Mouse (Mus musculus) hindbrain, embryonic 14.5 days (tissue): ENCODE data around the gene Pecr. TPM values are rescaled to one million over a fixed set of nuclear protein-coding genes. Genes with fewer than 3 reads are reported as not detected.

ENCODE experiments used
- ATAC-seq: fragments of 200-750 bp; cut with Nextera tagmentation; 2 replicates; pipeline ENCODE4 v1.8.0; 2017; ENCODE audit warnings: moderate number of reproducible peaks, mild to moderate bottlenecking, moderate TSS enrichment, moderate library complexity; ENCODE audit not compliant: low FRiP score
- DNase-seq: peaks from one replicate; pipeline ENCODE4 v3.0.0-alpha.2; 2015; ENCODE audit warnings: low spot score
- H3K27ac ChIP-seq: fragments of 300-500 bp; sonication (generic); 2 replicates; pipeline ENCODE4 v1.5.1; 2014; ENCODE audit warnings: mild to moderate bottlenecking, moderate library complexity
- H3K27me3 ChIP-seq: fragments of 300-500 bp; sonication (generic); 2 replicates; pipeline ENCODE4 v1.6.1; 2014; ENCODE audit warnings: mild to moderate bottlenecking, low read length, mixed read lengths; ENCODE audit not compliant: control insufficient read depth, insufficient read depth
- H3K36me3 ChIP-seq: fragments of 300-500 bp; sonication (generic); replicated peaks from 2 replicates; pipeline ENCODE4 v1.6.1; 2014; ENCODE audit not compliant: control insufficient read depth, insufficient read depth
- H3K4me1 ChIP-seq: fragments of 300-500 bp; sonication (generic); replicated peaks from 2 replicates; pipeline ENCODE4 v1.6.1; 2014; ENCODE audit warnings: antibody characterized with exemption, low read length, mixed read lengths; ENCODE audit not compliant: control insufficient read depth, insufficient read depth
- H3K4me2 ChIP-seq: fragments of 300-500 bp; sonication (generic); replicated peaks from 2 replicates; pipeline ENCODE4 v1.6.1; 2014; ENCODE audit warnings: mild to moderate bottlenecking, moderate library complexity
- H3K4me3 ChIP-seq: fragments of 300-500 bp; sonication (generic); replicated peaks from 2 replicates; pipeline ENCODE4 v1.5.1; 2014; ENCODE audit warnings: mild to moderate bottlenecking, low read length
- H3K9ac ChIP-seq: fragments of 300-500 bp; sonication (generic); 2 replicates; pipeline ENCODE4 v1.6.1; 2014
- H3K9me3 ChIP-seq: fragments of 300-500 bp; sonication (generic); 2 replicates; pipeline ENCODE4 v1.6.1; 2016; ENCODE audit warnings: low read length; ENCODE audit not compliant: control insufficient read depth
- WGBS: fragments of 180-500 bp; shearing (Covaris S2); extraction: QIAGEN DNeasy Blood & Tissue Kit; methylation state at CpG from one replicate; pipeline ENCODE4 v1.1.7; 2014; 5-methylcytosine and 5-hydroxymethylcytosine counted together
- polyA plus RNA-seq: library from polyadenylated mRNA; unstranded; fragments of >200 nt; fragmentation: Nextera tagmentation; extraction: Ambion mirVana; gene quantifications from 2 replicates; pipeline ENCODE4 v1.2.1, GENCODE M21; 2014

The Pecr gene
- 6.3 and 7.8 TPM in 2 replicates for polyA plus RNA-seq

GRCm38 (mm10) chr1:72283992-72284485 is at the start of gene Pecr, which contains the start of gene Tmem169:
Gene Pecr, minus strand, starts transcription at chr1:72284314.
Gene Tmem169, plus strand, starts transcription at chr1:72284369.
- Histone ChIP-seq H3K9me3 (no peaks in the 10 kb centered on the region), H3K4me2 (peak within 1 kb of the TSS; percentile 82), H3K9ac (peak within 1 kb of the TSS; percentile 89), H3K4me3 (peak within 1 kb of the TSS; percentile 47), H3K27ac (peak within 1 kb of the TSS; percentile 95), H3K27me3 (no peaks in the 10 kb centered on the region), H3K36me3 (peaks cover 10% of the 10 kb centered on the region), H3K4me1 (peaks cover 27% of the 10 kb centered on the region)
- ATAC-seq (peak; percentile 98), DNase-seq (peak; percentile 93)
- under 1% methylated on average over 30 of the region's 30 CpGs for WGBS

- ATAC-seq (no peak), DNase-seq (no peak)
- 96% methylated on average over 11 of the region's 11 CpGs for WGBS
- Histone ChIP-seq H3K9ac (no peak overlapping the region), H3K4me3 (no peak overlapping the region), H3K4me2 (no peak overlapping the region), H3K9me3 (no peaks in the 10 kb centered on the region), H3K27me3 (no peaks in the 10 kb centered on the region), H3K27ac (no peak overlapping the region), H3K4me1 (no peaks in the 10 kb centered on the region), H3K36me3 (peaks cover 56% of the 10 kb centered on the region)
Measured at GRCm38 (mm10) chr1:72326162-72326821, 42.2 kb upstream of the Pecr start.

- no peak overlapping the region for H3K9ac ChIP-seq
- H3K36me3 ChIP-seq = peaks cover 44% of the 10 kb centered on the region
- no peak overlapping the region for H3K4me3 ChIP-seq
- H3K27me3 ChIP-seq = no peaks in the 10 kb centered on the region
- no peak for ATAC-seq
- no peak for DNase-seq
- H3K4me2 ChIP-seq = no peak overlapping the region
- WGBS = 98% methylated on average over 4 of the region's 4 CpGs
- no peaks in the 10 kb centered on the region for H3K9me3 ChIP-seq
- H3K4me1 ChIP-seq = no peaks in the 10 kb centered on the region
- H3K27ac ChIP-seq = no peak overlapping the region
Measured at GRCm38 (mm10) chr1:72323248-72323647, 39.1 kb upstream of the Pecr start.

GRCm38 (mm10) chr1:72320759-72321158 is 36.6 kb upstream of the Pecr start:
- 91% methylated on average over 5 of the region's 5 CpGs for WGBS
- no peak overlapping the region for H3K27ac ChIP-seq
- H3K9ac ChIP-seq = no peak overlapping the region
- H3K4me1 ChIP-seq = no peaks in the 10 kb centered on the region
- H3K4me2 ChIP-seq = no peak overlapping the region
- no peak overlapping the region for H3K4me3 ChIP-seq
- no peaks in the 10 kb centered on the region for H3K9me3 ChIP-seq
- no peak for ATAC-seq
- H3K27me3 ChIP-seq = no peaks in the 10 kb centered on the region
- DNase-seq = no peak
- peaks cover 26% of the 10 kb centered on the region for H3K36me3 ChIP-seq

GRCm38 (mm10) chr1:72316901-72317300 is 32.8 kb upstream of the Pecr start:
- Histone ChIP-seq H3K4me2 (no peak overlapping the region), H3K27ac (no peak overlapping the region), H3K9ac (no peak overlapping the region), H3K4me3 (no peak overlapping the region), H3K4me1 (no peaks in the 10 kb centered on the region), H3K36me3 (peaks cover 22% of the 10 kb centered on the region; the same call in 1 of the 2 replicates), H3K9me3 (no peaks in the 10 kb centered on the region), H3K27me3 (no peaks in the 10 kb centered on the region)
- 81% methylated on average over 7 of the region's 7 CpGs for WGBS
- DNase-seq (no peak), ATAC-seq (no peak)

GRCm38 (mm10) chr1:72316409-72316808 is 32.3 kb upstream of the Pecr start:
- H3K27ac ChIP-seq = no peak overlapping the region
- no peak for ATAC-seq
- no peaks in the 10 kb centered on the region for H3K27me3 ChIP-seq
- H3K36me3 ChIP-seq = peaks cover 22% of the 10 kb centered on the region; the same call in 1 of the 2 replicates
- 81% methylated on average over 8 of the region's 8 CpGs for WGBS
- H3K4me3 ChIP-seq = no peak overlapping the region
- H3K4me1 ChIP-seq = no peaks in the 10 kb centered on the region
- H3K4me2 ChIP-seq = no peak overlapping the region
- no peaks in the 10 kb centered on the region for H3K9me3 ChIP-seq
- DNase-seq = peak; percentile 27
- H3K9ac ChIP-seq = no peak overlapping the region

- no peak overlapping the region for H3K9ac ChIP-seq
- H3K27me3 ChIP-seq = no peaks in the 10 kb centered on the region
- H3K36me3 ChIP-seq = peaks cover 17% of the 10 kb centered on the region; the same call in 1 of the 2 replicates
- 81% methylated on average over 4 of the region's 4 CpGs for WGBS
- no peaks in the 10 kb centered on the region for H3K9me3 ChIP-seq
- no peak overlapping the region for H3K4me3 ChIP-seq
- DNase-seq (no peak), ATAC-seq (no peak)
- no peak overlapping the region for H3K4me2 ChIP-seq
- H3K4me1 ChIP-seq = no peaks in the 10 kb centered on the region
- H3K27ac ChIP-seq = no peak overlapping the region
Measured at GRCm38 (mm10) chr1:72315447-72315846, 31.3 kb upstream of the Pecr start.

- Histone ChIP-seq H3K4me1 (peaks cover 2% of the 10 kb centered on the region), H3K36me3 (0 out of 2 replicates have a peak, but pooled peaks cover 10% of the 10 kb centered on the region), H3K4me2 (no peak overlapping the region), H3K27ac (no peak overlapping the region), H3K9me3 (no peaks in the 10 kb centered on the region), H3K4me3 (no peak overlapping the region), H3K27me3 (no peaks in the 10 kb centered on the region), H3K9ac (no peak overlapping the region)
- no peak for ATAC-seq
- peak; percentile 83 for DNase-seq
- WGBS = 78% methylated on average over 5 of the region's 5 CpGs
Measured at GRCm38 (mm10) chr1:72313399-72314039, 29.4 kb upstream of the Pecr start.

- ATAC-seq (no peak), DNase-seq (no peak)
- H3K4me2 ChIP-seq = no peak overlapping the region
- no peak overlapping the region for H3K27ac ChIP-seq
- H3K4me1 ChIP-seq = peaks cover 8% of the 10 kb centered on the region
- no peaks in the 10 kb centered on the region for H3K9me3 ChIP-seq
- H3K36me3 ChIP-seq = 0 out of 2 replicates have a peak, but pooled peaks cover 10% of the 10 kb centered on the region
- no peak overlapping the region for H3K9ac ChIP-seq
- H3K27me3 ChIP-seq = no peaks in the 10 kb centered on the region
- H3K4me3 ChIP-seq = no peak overlapping the region
- 88% methylated on average over 9 of the region's 9 CpGs for WGBS
Measured at GRCm38 (mm10) chr1:72312701-72313398, 28.7 kb upstream of the Pecr start.
